Mouse (Mus musculus) lung, adult 2 months (tissue): ENCODE measurements around the gene Snf8. TPM values are rescaled to one million over a fixed set of nuclear protein-coding genes. Genes with fewer than 3 reads are reported as not detected.

ENCODE experiments used
- DNase-seq: peaks from one replicate; pipeline ENCODE4 v3.0.0; 2022
- H3K4me1 ChIP-seq: fragments of 200-500 bp; 2 replicates; pipeline ENCODE4 v1.6.1; 2011; ENCODE audit warnings: low read length; ENCODE audit not compliant: control insufficient read depth, insufficient read depth
- H3K4me3 ChIP-seq: fragments of 200-500 bp; replicated peaks from 2 replicates; pipeline ENCODE3; 2011; ENCODE audit warnings: low read depth, mild to moderate bottlenecking, control low read depth, low read length; ENCODE audit errors: extremely low read depth
- CTCF ChIP-seq: fragments of 200-500 bp; IDR thresholded peaks from 2 replicates; pipeline ENCODE4 v1.5.1; 2011; ENCODE audit warnings: mild to moderate bottlenecking, low read length, control low read depth; ENCODE audit not compliant: insufficient read depth
- POLR2A ChIP-seq: fragments of 200-500 bp; IDR thresholded peaks from 2 replicates; pipeline ENCODE4 v1.6.1; 2011; ENCODE audit warnings: low read depth, mild to moderate bottlenecking, control low read depth, low read length, borderline replicate concordance; ENCODE audit errors: extremely low read depth
- WGBS: fragments of 180-500 bp; shearing (Covaris S2); methylation state at CpG from one replicate; pipeline ENCODE4 v1.1.7; 2018; 5-methylcytosine and 5-hydroxymethylcytosine counted together
- polyA plus RNA-seq: library from polyadenylated mRNA; depleted of rRNA; stranded (reverse); fragments of >200 nt; gene quantifications from 2 replicates; pipeline ENCODE4 v1.2.3, GENCODE M21; 2012; rRNA removed

The Snf8 gene
- polyA plus RNA-seq, 1 experiment, result 24.1 TPM

DNA sequence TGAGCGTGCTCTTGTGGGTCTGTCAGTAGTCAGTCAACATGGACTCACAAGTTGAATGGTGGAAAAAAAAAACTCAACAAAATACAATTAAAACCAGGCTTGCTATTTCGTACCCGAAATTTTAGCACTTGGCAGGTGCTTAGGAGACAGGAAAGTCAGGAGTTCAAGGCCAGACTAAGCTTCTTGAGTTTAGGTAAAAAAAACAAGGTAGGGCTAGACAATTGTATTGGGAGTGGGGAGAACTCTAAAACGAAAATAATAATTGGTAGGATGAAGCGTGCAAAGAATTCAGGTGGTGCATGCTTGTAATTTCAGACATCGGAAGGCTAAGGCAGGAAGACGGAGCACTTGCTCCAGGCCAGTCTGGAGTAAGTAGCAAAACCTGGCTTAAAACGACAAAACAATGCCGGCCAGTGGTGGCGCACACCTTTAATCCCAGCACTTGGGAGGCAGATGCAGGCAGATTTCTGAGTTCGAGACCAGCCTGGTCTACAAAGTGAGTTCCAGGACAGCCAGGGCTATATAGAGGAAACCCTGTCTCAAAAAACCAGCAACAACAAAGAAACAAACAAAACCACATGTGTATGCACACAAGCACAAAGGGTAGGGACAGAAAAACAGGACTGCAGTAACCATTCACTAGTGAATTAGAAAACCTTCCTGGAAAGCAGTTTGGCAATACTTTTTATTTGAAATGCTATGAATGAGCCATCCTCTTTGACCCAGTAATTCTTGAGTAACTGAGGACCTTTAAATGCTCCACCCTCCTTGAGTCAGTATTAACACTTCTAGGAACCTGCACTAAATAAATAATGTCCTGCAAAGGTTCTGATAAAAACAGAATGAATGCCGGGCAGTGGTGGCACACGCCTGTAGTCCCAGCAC lies 41.8 kb downstream of the Snf8 start:
- no peak for DNase-seq
- Histone ChIP-seq H3K4me3 (peak overlapping the region; percentile 59), H3K4me1 (peaks cover 6% of the 10 kb centered on the region; the same call in 1 of the 2 replicates)
- 57% methylated on average over 13 of the region's 13 CpGs for WGBS
- no peak for TF ChIP-seq POLR2A
- no peak for TF ChIP-seq CTCF

DNA sequence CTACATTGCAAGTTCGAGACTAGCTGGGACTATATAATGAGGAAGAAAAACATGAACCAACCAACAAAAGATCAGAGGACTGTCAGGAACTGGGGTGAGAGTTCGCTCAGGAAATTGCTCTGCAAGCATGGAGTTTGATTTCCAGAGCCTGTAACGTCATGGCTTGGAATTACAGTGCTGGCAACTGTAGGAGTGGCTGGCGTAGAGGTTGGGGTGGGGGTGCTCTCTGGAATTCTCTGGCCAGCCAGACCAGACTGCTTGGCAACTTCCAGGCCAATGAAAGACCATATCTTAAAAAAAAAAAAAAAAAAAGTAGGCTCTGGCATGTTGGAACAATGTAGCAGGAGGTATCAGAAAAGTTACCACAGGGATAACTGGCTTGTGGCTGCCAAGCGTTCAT lies 46.1 kb downstream of the Snf8 start:
- no peak for DNase-seq
- TF ChIP-seq POLR2A, result no peak
- no peak for TF ChIP-seq CTCF
- Histone ChIP-seq H3K4me3 (no peak overlapping the region), H3K4me1 (peaks cover 2% of the 10 kb centered on the region; the same call in 1 of the 2 replicates)
- 63% methylated on average over 5 of the region's 5 CpGs for WGBS

DNA sequence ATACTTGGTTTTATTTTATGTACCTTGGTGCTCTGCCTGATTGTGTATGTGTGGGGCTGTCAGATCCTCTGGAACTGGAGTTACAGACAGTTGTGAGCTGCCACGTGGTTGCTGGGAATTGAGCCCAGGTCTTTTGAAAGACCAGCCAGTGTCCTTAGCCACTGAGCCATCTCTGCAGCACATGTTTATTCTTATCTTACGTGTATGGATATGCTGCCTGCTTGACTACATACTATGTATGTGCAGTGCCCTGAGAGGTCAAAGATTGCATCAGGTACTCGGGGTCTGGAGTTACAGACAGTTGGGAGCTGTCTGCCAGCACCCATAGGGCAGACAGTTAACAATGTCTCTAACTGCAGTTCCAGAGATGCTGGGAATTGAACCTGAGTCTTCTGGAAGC lies 48.0 kb downstream of the Snf8 start:
- WGBS, result 62% methylated on average over 3 of the region's 3 CpGs
- TF ChIP-seq POLR2A, result no peak
- TF ChIP-seq CTCF, result no peak
- no peak for DNase-seq
- Histone ChIP-seq H3K4me3 (no peak overlapping the region), H3K4me1 (no peaks in the 10 kb centered on the region)

DNA sequence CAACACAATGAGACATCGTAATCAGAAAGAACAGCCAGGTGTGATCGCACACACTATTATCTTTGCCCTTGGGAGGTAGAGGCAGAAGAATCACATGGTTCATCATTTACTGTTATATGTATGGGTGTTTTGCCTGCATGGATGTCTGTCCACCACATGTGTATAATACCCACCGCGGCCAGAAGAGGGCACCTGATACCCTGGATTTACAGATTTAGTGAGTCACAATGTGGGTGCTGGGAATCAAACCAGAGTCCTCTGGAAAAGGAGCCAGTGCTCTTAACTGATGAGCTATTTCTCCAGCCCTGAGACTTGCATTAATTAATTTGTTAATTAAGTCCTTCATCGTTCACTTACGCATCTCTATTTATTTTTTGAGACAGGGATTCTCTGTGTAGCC lies 53.3 kb downstream of the Snf8 start:
- TF ChIP-seq POLR2A (no peak), CTCF (no peak)
- DNase-seq, result no peak
- 89% methylated on average over 6 of the region's 6 CpGs for WGBS
- no peak overlapping the region for H3K4me3 ChIP-seq
- H3K4me1 ChIP-seq, result no peaks in the 10 kb centered on the region

DNA sequence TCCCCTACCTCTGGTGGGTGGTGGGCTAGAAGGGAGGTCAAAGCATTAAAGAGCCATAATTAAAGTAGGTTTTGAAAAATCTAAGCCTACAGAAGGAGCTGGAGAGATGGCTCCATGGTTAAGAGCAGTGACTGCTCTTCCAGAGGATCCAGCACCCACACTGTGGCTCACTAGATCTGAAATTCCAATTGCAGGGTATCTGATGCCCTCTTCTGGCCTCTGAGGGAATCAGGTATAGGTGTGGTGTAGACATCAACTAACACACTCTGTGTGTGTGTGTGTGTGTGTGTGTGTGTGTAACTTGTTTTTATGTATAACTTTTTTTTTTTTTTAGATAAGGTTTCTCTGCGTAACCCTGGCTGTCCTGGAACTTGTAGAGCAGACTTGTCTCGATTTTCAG lies 56.4 kb downstream of the Snf8 start:
- no peak for DNase-seq

DNA sequence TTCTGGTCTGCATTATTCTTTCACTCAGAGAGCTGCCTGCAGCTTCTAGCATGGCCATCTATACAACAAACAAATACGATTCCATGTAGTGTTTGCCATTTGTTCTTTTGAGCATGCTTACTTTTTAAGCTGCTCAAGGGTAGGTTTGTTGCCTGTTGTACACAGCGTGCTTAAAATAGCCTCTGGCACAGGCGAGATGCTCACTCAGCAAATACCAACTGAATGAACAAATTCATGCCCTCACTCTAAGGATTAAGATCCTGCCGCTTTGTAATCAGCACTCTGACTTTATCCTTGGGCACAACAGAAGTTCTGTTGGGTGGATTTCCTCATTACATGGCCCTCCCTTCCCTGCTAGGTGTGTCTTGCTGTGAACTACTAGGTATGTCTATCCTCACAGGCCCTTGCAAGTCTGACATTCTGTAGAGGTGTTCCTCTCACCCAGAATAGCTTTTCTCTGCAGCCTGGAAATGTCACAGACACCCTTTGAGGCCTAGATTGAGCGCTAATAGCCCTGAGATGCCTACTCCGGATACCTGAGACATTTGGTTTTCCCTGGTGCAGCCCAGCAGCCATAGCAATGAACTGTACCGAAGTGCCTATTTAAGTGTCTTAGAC lies 58.1 kb downstream of the Snf8 start:
- Histone ChIP-seq H3K4me3 (no peak overlapping the region), H3K4me1 (no peaks in the 10 kb centered on the region)
- no peak for DNase-seq
- TF ChIP-seq CTCF, result no peak
- no peak for TF ChIP-seq POLR2A
- 38% methylated on average over 7 of the region's 7 CpGs for WGBS

More for the DNA sequence above, 56.4 kb downstream of the Snf8 start:
- Histone ChIP-seq H3K4me3 (no peak overlapping the region), H3K4me1 (no peaks in the 10 kb centered on the region)
- TF ChIP-seq CTCF (no peak), POLR2A (no peak)
- 62% methylated on average over 2 of the region's 2 CpGs for WGBS

DNA sequence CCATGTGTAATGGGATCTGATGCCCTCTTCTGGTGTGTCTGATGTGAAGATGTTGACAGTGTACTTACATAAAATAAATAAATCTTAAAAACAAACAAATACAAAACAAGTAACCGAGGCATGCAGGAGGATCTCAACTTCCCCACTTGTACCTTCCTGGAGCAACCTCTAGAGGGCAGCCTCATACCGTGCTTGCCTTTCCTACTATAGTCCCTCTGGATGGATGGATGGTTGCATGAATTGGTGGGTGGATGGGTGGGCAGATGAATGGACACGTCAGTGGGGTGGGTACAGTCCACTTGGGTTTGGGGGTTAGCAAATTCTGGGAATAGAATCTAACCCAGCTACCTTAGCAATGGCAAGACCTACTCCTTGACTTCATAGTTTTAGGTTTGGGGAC lies 58.7 kb downstream of the Snf8 start:
- TF ChIP-seq POLR2A (no peak), CTCF (peak; percentile 91)
- 4% methylated on average over 3 of the region's 3 CpGs for WGBS
- DNase-seq, result peak; percentile 28
- no peak overlapping the region for H3K4me3 ChIP-seq
- no peaks in the 10 kb centered on the region for H3K4me1 ChIP-seq

Other genes with a start within 250 kb of the Snf8 start
- 85.8 and 128 TPM in 2 replicates for gene Phospho1, start 210.4 kb upstream of the Snf8 start, polyA plus RNA-seq
- gene Gngt2, start 197.7 kb upstream of the Snf8 start, polyA plus RNA-seq, result 18.1 and 31.9 TPM in 2 replicates
- gene Abi3, start 192.4 kb upstream of the Snf8 start, polyA plus RNA-seq, result 141 and 169 TPM in 2 replicates
- gene B4galnt2, start 120.0 kb upstream of the Snf8 start, polyA plus RNA-seq, result 0.42 TPM in 1 of 2 replicates, not detected in the other
- 1.4 and 1.6 TPM in 2 replicates for gene Igf2bp1, start 28.9 kb upstream of the Snf8 start, polyA plus RNA-seq
- gene Gip, start 10.3 kb upstream of the Snf8 start, polyA plus RNA-seq, result not detected in 2 replicates
- 31.1 and 38.1 TPM in 2 replicates for gene Ube2z, start 30.5 kb downstream of the Snf8 start, polyA plus RNA-seq
- gene Atp5g1, start 40.8 kb downstream of the Snf8 start, polyA plus RNA-seq, result 235 and 352 TPM in 2 replicates
- gene Calcoco2, start 77.1 kb downstream of the Snf8 start, polyA plus RNA-seq, result 0.08 and 0.11 TPM in 2 replicates
- 3.6 and 4.6 TPM in 2 replicates for gene Ttll6, start 98.9 kb downstream of the Snf8 start, polyA plus RNA-seq
- 1.4 TPM in 1 of 2 replicates, not detected in the other for gene Hoxb13, start 159.4 kb downstream of the Snf8 start, polyA plus RNA-seq
- 0.14 TPM in 1 of 2 replicates, not detected in the other for gene Hoxb9, start 236.6 kb downstream of the Snf8 start, polyA plus RNA-seq
- gene Hoxb8, start 247.0 kb downstream of the Snf8 start, polyA plus RNA-seq, result 0.18 and 0.44 TPM in 2 replicates